Mouse (Mus musculus) 416B (cell line): ENCODE measurements around the gene Crhr2.

Source experiments
- DNase-seq: peaks from one replicate; pipeline ENCODE4 v3.0.0; 2011; ENCODE audit warnings: low read depth

The Crhr2 gene

DNA sequence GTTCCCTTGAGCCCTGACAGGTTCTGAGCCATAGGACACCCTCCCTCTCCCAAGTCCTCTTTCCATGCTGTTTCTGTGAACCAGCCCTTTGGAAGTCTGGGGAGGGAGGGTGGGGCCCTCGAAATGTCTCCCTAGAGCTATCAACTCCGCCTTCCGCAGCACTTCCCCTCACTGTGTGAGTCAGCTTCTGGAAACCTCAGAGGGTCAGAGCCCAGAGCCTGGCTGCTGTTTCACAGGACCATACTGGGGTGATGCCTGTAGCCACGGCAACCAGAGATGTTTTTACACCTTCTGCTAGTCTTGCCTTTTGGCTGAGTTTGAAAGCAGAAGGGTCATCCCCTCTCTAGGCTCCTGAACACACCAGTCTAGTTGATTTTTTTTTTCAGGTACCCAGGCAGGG is 9.8 kb downstream of the Crhr2 start:
- DNase-seq: peak; percentile 42

DNA sequence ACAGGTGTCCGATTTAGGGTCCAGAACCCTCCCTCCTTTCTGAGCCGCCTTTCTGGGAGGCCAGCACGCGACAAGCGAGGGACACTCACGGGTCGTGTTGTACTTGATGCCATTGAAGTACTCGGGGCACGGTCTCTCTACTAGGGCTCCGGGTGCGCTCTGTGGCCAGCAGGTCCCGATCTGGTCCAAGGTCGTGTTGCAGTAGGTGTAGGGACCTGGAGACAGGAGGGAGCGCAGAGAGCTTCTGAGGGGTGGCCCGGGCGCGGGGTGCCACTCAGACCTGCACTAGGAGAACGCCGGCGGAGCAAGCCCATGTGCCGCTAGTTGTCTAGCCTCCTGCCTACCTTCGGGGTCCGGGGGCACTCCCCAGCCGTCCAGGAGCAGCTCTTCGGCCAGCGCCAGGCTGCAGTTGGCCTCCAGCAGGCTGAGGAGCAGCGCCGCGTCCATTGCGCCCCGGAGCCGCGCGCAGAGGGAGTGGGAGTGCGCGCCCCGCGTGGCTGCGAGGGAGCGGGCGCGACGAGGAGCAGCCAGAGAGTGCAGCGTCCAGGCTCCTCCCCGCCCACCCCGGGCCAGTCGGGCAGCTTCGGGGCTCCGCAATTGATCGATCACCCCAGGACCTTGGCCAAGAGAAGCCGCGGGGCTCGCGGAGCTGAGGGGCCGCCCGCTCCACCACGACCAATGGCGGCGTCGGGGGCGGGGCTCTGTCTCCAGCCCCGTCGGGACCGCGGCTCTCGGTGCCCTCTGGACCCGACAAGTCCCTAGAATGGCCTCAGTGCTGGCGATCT is 15.3 kb downstream of the Crhr2 start:
- DNase-seq: no peak

DNA sequence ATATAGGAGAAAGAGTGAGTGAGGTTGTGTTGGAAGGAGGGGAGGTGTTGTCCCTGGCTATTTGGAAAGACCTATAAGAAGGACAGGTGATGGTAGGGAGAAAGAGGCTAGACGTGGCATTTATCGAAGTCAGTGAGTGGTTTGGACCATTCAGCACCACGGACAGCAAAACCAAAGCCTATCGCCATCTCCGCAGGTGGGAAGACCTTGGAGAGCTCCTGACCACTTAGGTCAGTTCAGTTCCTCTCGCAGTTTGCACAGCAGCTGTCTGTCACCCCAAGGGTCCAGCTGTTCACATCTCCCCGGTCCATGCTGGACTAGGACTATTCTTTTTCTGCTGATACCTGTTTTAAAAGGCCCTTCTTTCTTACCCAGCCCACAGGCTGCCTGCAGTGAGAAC is 24.5 kb downstream of the Crhr2 start:
- peak; percentile 71 for DNase-seq

DNA sequence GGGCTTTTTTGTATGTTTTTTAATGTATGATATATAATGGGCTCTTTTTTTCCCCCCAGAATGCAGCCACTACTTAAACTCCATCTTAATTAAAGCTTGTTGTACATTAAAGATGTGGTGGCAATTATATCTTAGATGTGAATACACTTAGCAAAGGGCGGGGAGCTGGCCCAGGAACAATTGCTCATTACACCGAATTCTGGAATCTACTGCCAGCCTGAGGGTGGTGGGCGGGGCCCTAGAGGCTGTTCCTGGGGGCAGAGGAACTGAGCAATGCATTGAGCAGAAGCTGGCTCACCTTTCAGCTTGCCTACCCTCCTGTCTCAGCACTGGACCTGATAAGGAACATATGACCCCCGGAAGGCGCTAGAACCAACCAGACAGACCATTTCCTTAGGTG is 34.2 kb downstream of the Crhr2 start:
- no peak for DNase-seq

DNA sequence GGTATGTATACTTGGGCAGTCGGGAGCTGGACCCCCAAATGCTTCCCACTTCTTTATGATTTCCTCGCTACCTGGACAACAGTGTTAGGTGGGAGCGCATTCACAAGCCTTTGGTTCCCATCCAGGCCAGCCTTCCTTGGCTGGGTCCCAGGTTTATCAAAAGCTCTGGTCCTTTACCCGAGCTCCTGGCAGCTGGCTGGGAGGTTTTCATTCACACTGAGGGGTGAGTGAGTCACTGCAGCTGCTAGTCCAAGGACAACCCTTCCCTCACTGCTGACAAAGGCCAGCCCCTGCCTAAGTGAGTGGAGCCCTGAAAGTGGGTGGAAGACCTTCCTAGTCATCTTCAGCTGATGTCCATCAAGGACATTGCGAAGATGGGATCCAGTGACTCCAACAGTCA is 34.8 kb downstream of the Crhr2 start:
- DNase-seq: no peak

DNA sequence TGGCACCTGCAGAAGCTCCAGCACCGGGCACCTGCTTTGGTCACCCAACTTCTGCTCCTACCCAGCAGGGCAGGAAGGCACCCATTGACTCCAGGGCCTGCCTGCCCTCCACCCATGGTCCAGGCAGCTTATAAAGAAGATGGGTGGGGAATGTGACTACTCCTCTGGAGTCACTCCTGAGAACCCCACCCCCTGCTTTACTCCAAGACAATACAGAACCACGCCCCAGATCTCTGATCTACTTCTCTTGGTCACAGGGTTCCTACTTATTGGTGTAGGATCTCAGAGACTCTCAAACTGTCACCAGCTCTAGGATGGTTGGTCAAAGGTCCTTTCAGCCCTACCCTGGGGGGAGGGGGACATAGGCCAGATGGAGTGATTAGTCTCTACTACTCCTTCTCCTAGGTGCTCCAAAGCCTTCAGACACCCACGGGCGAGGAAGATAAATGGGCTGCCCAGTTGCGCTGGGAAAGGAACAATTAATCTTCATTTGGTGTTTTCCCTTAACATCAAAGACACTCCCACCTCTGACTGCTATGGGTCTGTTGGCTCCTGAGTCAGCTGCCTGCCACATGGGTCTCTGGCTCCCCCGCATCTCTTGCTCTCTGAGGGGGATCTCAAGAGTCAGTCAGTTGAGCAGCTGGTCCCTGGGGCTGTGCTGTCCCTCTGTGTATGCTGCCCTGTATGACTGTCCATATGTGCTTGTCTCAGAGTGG is 39.2 kb downstream of the Crhr2 start:
- DNase-seq: no peak

DNA sequence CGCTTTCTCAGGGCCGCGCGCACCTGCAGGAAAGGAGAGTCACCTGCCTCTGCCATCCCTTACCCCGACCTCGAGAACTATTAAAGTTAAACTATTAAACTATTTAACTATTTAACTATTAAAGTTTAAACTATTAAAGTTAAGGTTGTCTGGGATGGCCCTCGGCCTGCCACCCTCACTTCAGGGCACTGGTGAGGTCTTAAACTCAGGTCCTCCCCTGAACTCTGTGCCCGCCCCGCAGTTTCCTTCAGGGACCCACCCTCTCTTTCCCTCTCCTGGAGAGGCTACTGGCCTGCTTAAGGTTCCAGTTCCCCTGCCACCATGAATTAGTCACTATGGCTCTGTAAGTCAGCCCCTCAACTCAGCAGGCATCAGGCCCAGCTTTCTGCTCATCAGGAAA is 41.4 kb downstream of the Crhr2 start:
- DNase-seq: no peak

DNA sequence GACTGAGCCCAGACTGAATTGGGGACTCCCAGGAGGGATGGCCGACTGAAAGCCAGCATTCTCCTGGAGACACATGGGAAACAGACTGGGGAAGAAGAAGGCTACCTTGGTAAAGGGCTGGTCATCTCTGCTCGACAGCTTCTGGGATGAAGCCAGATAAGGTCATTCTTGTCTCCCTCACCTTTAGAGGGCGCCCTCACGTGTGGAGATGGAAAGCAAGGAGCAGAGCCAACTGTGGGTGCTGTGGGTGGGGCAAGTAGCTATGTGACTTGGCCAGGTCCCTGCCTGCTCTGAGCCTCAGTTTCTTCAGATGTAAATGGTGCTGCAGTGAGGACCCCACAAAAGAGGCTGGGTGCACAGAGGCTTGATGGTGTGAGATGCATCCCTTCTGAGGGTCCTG is 42.2 kb downstream of the Crhr2 start:
- DNase-seq: peak; percentile 17

DNA sequence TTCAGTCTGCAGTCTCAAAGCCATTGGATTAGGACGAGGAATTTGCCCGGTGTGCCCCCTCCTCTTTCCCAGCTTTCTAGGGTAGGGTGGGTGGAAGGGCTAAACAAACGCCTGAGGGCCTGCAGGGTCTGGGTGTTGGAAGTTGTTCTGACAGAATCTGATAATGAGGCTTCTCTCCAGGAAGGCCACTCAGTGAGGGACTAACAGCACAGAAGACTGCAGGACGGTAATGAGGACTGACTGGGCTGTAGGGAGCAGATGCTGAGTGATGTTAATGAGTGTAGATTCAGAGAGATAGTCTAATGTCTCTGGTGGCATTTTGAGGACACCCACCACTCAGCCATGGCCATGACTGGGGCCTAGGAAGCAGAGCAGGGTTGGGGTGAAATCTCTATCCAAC is 45.5 kb downstream of the Crhr2 start:
- DNase-seq: no peak

DNA sequence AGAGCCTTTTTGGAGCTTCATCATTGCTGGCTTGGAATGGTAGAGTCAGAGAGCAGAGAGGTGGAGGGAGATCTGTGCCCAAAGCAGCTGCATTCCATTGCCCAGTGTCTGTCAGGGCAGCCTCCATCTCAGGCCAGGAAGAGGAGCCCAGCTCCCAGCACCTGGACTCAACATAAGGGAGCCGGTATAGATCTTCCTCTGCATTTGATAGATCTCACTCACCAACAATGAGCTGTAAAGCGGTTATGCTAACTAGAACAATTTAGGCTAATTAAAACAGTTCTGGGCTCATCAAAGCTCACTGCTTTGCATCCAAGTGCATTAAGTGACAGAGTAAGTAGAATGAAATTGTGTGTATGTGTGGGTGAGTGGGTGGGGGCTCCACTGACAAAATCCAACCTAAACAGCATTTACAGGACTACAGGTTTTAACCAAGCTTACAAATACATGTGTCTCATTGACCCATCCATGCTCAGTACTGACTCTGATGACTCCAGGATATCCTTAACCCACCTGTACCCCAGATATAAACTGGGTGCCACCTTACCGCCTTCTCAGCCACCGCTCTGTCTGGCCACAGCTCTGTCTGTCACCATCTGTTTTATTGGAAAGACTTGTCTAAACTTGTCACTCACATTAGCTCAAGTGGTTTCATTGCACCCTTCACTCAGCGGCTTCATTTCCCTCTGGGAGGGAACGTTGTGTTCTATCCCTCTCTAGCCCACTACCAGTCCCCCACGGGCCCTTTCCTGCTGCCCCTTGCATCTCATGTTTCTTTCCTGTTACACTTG is 50.4 kb downstream of the Crhr2 start:
- DNase-seq: no peak

DNA sequence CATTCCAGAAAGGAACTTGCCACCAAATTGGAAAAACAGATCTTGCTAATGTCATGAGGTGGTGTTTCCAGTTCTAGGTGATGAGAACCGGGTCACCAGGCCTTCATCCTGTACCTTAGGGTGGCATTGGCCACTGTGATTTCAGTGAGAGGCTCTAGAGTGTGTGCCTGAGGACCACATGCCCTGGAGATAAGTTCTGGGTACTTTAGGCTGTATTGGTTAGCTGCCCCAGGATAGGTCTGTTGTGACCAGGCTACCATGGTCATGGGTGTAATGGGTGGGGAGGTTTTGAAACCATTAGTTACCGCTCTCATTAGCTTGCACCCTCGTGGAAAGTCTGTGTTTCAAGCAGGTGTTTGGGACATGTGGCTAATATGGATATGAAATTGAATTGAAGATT is 51.4 kb downstream of the Crhr2 start:
- DNase-seq: no peak

DNA sequence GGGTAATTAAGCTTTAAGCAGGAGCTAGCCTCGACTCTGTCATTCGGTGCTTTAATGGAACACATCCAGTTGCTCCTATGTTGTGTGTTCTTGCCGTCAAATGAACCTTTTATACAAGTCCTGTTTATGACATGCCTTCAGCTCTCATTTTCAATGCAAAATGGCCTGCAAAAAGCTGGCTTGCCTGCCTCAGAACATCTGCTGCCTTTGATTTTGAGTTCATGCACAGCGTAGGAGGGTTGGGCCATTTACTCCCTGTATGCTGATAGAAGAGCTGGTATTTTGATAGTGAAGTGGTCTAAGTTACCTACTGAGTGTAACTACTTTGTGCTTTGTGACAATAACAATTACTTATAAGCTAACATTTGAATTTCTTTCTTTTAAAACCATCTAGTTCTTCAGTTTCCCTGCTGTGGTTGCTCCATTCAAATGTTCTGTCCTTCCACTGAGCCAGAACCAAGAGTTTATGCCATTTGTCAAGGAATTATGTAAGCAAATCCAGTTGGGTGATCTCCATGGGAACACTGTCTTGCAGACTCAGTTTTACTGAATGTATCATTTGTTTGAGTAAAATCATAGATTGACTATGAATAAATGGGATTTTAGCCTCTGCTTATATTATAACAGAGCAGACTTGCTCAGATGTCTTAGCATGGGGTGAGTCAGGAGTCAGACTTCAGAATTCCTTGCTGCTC is 56.1 kb downstream of the Crhr2 start:
- DNase-seq: no peak

DNA sequence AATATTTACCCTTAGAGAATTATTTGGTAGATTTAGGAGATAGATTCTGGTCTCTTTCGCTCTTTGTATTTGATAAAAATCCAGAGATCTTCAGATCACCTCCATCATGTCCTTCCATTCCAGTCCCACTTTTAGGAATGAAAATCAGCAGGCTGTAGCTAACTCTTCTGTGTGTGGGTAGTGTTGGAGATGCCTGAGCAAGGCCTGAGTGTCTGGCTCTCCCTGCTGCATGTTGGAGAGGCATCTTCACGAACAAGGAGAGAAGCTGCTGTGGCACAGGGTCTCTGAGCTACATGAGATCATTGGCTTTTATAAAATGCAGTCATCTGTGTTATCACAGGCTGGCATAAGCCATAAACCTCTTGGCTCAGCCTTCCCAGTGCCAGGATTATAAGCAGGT is 66.9 kb downstream of the Crhr2 start:
- DNase-seq: no peak

DNA sequence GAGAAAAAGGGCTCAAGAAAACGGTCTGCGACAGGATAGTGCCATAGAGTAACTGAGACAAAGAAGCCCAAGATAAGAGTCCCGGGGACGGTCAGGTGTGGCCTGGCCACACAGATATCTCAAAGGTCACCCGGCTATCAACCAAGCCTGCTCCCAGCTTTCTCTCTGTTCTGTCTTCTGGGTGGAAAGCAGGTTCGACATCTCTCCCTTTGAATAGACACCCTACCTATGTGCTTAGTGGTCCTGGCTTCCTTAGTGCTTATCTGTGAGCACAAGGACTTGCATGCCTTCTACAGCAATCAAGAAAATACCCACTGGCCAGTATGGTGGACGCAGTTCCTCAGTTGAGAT is 68.4 kb downstream of the Crhr2 start:
- no peak for DNase-seq

DNA sequence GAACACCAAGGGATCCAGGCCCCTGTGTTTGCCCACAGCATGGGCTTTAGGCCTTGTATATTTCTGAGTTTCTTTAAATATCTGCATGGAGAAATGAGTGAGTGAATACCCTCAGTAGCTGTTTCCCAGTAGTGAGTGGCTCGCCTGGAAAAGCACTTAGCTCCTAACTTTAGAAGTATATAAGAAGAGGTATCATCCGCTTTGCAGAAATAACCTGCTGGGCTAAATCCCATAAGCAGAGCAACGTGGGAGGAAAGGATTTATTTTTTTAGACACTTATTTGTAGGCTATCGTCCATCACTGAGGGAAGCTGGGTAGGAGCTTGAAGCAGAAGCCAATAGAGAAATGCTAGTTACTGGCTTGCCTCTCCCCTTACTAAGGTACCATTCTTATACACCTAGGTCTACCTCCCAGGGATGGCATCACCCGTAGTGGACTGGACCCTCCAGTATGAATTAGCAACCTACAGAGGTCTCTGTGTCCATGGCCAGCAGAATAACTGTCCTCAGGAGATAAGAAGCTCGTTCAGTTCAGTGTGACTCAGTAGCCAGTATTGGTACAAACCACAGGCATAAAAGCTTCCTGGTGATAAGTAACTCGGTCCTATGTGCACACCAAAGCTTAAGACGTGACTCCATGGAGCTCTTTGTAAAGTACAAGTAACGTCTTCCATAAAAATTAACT is 68.9 kb downstream of the Crhr2 start:
- peak; percentile 53 for DNase-seq

DNA sequence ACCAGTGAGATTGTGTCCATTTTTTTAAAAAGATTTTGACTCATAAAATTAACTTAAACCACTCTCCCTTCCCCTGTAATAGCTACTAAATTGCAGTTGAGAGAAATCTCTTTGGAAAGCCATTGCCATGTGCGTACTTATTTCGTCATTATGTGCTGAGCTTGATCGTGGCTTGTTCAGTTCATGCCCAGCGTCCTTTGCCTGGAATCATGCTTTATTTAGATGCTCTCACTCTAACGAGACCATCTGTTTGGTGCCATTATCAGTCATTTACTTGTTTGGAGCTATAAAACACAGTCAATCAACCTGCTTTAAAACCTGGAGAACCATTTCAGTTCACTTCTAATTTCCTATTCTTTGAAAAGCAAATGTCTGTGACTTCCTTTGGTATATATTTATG is 70.6 kb downstream of the Crhr2 start:
- DNase-seq: no peak

DNA sequence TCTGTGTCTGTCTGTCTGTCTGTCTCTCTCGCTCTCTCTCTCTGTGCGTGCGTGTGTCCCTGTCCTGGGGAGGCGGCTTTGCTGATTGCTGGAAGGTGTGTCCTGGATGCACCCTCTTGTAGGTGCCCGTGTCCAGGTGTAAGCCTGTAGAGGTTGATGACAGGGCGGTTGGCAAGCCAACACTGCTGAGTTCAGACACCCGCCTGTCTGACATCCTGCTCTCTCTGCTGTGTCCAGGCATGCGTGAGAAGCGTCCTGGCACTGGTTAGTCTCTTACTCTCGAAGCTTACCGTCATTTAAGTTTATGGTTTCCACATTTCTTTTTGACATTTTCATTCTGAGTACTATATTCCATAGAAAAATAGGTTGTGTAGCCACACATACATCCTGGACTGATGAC is 71.5 kb downstream of the Crhr2 start:
- no peak for DNase-seq

DNA sequence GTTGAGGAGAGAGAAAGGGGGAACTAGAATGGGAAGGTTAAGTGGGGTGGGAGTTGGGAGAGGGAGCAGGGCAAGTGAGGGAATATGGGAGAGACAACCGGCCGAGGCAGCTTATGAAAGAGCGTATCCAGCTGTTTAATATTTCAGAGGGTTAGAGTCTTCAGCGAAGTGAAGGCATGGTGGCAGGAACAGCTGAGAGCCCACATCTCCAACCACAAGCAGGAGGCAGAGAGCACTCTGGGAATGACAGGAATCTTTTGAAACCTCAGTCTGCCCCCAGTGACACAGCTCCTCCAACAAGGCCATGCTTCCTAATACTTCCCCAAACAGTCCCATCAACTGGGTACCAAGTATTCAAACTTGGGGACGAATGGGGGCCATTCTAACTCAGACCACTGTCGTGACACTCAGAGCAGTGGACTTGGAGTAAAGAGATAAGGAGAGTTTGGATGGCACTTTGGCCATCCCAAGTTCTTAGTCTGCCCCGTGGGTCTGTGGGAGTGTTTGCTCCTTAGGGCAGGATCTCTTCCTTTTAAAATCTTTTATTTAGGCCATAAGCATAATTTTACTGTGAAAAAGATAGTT is 72.5 kb downstream of the Crhr2 start:
- no peak for DNase-seq

DNA sequence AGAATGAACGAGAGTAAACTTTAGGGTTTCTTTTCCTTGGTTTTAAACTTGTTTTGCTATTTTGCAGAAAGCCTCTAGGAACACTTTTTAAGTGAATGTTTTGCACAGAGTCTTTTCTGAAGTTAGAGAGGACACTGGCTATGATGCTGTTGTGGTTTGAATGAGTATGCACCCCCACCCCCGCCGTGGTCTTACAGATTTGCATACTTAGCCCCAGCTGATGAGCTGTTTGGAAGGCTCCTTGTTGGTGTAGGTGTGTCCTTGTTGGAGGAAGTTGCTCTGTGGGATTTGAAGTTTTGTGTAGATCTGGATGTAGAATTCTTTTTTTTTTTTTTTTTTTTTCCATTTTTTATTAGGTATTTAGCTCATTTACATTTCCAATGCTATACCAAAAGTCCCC is 75.4 kb downstream of the Crhr2 start:
- DNase-seq: peak; percentile 40

DNA sequence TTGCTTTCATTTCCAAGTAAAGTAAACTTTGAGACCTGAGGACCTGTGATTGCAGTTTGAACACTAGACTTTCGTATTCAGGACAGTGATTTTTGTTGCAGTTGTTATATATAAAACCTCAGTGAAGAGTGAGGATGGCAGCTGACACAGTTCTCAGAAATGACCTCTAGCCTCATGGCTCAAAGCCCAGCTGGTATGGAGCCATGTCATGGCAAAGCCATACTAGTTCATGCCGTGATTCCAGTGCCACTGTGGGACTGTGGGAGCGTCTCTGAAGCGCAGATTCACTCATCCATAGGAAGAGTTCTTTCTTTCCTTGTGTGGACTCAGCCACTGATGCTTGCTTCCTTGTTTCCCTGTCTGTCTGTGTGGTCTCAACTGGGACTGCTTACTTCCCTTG is 78.3 kb downstream of the Crhr2 start:
- no peak for DNase-seq

DNA sequence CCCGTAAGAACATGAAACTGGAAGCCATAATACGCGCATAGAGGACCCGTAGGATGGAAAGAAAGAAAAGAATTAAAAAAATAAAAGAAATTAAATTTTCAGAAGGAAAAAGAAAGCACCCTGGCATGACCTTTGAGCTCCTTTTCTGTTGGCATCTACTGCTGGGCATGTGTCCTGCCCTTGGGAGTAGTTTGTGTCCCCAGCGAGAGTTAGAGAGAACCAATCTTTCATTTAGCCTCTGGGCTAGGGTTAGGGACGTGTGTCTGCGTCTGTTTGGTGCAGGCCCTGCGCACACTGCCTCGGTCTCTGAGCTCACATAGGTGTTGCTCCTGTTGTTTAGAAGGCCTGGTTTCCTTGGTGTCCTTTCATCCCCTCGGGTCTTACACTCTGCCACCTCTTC is 83.6 kb downstream of the Crhr2 start:
- DNase-seq: no peak

DNA sequence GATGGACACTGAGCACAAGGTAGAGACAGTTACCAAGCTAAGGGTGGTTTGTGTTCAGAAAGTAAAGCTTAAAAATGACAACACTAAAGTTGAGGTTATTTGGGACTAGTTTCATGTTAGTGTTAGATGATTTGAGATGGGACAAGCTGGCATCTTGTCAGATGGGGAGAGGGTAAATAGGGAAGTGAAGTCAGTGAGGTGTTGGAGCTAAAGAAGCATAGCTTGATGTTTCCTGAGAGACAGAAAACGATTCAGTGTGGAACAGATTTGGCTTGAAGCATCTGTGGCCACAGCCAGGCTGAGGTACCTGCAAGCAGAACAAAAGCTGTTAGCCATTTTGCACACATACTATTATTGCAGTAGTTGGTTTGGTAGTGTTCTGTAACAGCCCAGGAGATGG is 87.5 kb downstream of the Crhr2 start:
- no peak for DNase-seq
